Mouse (Mus musculus): ENCODE results near the gene Pofut2. TPM values are rescaled to one million over a fixed set of nuclear protein-coding genes. Genes with fewer than 3 reads are reported as not detected.

Gene Pofut2
- total RNA-seq, 2 experiments from 2014 or later, result 60.3 to 61.0 TPM

GRCm38 (mm10) chr10:77229609-77230595 is 29.1 kb upstream of the Pofut2 start:
- intact Hi-C loops (cut with DNase I), result no loop called here
- DNase-seq, result peak; percentile 55

GRCm38 (mm10) chr10:77231861-77232755 is 26.9 kb upstream of the Pofut2 start:
- no peak for DNase-seq
- intact Hi-C loops (cut with DNase I), result no loop called here

GRCm38 (mm10) chr10:77233230-77233629 is 25.8 kb upstream of the Pofut2 start:
- intact Hi-C loops (cut with DNase I), result no loop called here
- DNase-seq, result no peak

- no peak for DNase-seq
- intact Hi-C loops (cut with DNase I), result no loop called here
Measured at GRCm38 (mm10) chr10:77234991-77235616, 23.9 kb upstream of the Pofut2 start.

- DNase-seq, result no peak
- intact Hi-C loops (cut with DNase I), result no loop called here
Measured at GRCm38 (mm10) chr10:77237795-77238580, 21.0 kb upstream of the Pofut2 start.

GRCm38 (mm10) chr10:77240764-77241163 is 18.3 kb upstream of the Pofut2 start:
- peak in 1 of 2 experiments; percentile 30 for DNase-seq
- intact Hi-C loops (cut with DNase I), result no loop called here

- intact Hi-C loops (cut with DNase I), result no loop called here
- no peak for DNase-seq
Measured at GRCm38 (mm10) chr10:77242396-77242795, 16.6 kb upstream of the Pofut2 start.

- intact Hi-C loops (cut with DNase I), result no loop called here
- no peak for DNase-seq
Measured at GRCm38 (mm10) chr10:77242871-77243270, 16.1 kb upstream of the Pofut2 start.

- no peak for DNase-seq
- intact Hi-C loops (cut with DNase I), result no loop called here
Measured at GRCm38 (mm10) chr10:77243572-77244161, 15.4 kb upstream of the Pofut2 start.

GRCm38 (mm10) chr10:77244777-77245176 is 14.2 kb upstream of the Pofut2 start:
- no peak for DNase-seq

GRCm38 (mm10) chr10:77247048-77247447 is 12.0 kb upstream of the Pofut2 start:
- intact Hi-C loops (cut with DNase I), result no loop called here
- no peak for DNase-seq

More at GRCm38 (mm10) chr10:77244777-77245176, 14.2 kb upstream of the Pofut2 start:
- intact Hi-C loops (cut with DNase I), result no loop called here

GRCm38 (mm10) chr10:77247707-77248106 is 11.3 kb upstream of the Pofut2 start:
- intact Hi-C loops (cut with DNase I), result no loop called here
- DNase-seq, result no peak

- intact Hi-C loops (cut with DNase I), result loop anchor here (5.0 kb wide), 1 partner anchor 44 kb away; no protein-coding TSS in a partner anchor
- DNase-seq, result peak; percentile 48 to 62
Measured at GRCm38 (mm10) chr10:77251223-77251783, 7.7 kb upstream of the Pofut2 start.

- intact Hi-C loops (cut with DNase I), result loop anchor here (1.0 to 5.0 kb wide), 4 partner anchors 45 to 417 kb away; no protein-coding TSS in a partner anchor
- DNase-seq, result peak; percentile 65 to 69
Measured at GRCm38 (mm10) chr10:77251784-77252539, 7.1 kb upstream of the Pofut2 start.

GRCm38 (mm10) chr10:77252790-77253189 is 6.2 kb upstream of the Pofut2 start:
- peak; percentile 87 to 92 for DNase-seq
- intact Hi-C loops (cut with DNase I), result loop anchor here (1.0 to 5.0 kb wide), 4 partner anchors 45 to 418 kb away; no protein-coding TSS in a partner anchor

GRCm38 (mm10) chr10:77255231-77255630 is 3.8 kb upstream of the Pofut2 start:
- intact Hi-C loops (cut with DNase I), result no loop called here
- DNase-seq, result no peak

- intact Hi-C loops (cut with DNase I), result no loop called here
- DNase-seq, result no peak
Measured at GRCm38 (mm10) chr10:77255676-77256075, 3.3 kb upstream of the Pofut2 start.

GRCm38 (mm10) chr10:77258041-77258590 is 902 bp upstream of the Pofut2 start:
- DNase-seq, result no peak
- intact Hi-C loops (cut with DNase I), result no loop called here

Measured in heart, postnatal 10 days (tissue).